Mouse (Mus musculus): Measurements from ENCODE around the gene Slc2a5. TPM values are rescaled to one million over a fixed set of nuclear protein-coding genes. Genes with fewer than 3 reads are reported as not detected.

Slc2a5 gene
- polyA plus RNA-seq, 2 experiments = 0.08 to 0.18 TPM

DNA sequence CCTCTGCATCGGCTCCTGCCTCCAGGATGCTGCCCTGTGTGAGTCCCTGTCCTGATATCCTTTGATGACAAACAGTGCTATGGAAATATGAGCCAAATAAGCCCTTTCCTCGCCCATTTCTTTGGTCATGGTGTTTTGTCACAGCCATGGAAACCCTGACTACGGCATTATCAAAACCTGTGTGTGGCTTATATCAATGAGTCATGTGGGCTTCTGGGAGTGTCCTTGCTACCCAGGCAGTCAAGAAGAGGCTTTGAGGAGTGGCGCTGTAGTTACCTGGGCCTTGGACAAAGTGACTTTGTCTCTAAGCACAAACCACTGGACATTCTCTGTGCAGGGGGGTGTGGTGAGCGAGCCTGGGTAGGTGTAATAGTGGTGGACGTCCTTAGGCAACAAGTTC lies 73.1 kb downstream of the Slc2a5 start:
- Histone ChIP-seq H3K9ac (replicated peaks) (no peak overlapping the region), H3K27ac (no peak overlapping the region), H3K4me1 (replicated peaks; ENCODE audit: control insufficient read depth in 2 of 2, insufficient read depth in 2 of 2, low read length in 1 of 2) (0 out of 4 replicates have a peak, but pooled peaks cover 0 to 5% of the 10 kb centered on the region in 2 experiments), H3K4me3 (ENCODE audit: insufficient read depth in 1 of 2, low read depth in 2 of 2, low read length in 2 of 2) (no peak overlapping the region), H3K36me3 (replicated peaks; ENCODE audit: control insufficient read depth, insufficient read depth, low read depth) (no peaks in the 10 kb centered on the region), H3K4me2 (ENCODE audit: low read depth) (no peak overlapping the region), H3K9me3 (ENCODE audit: control insufficient read depth, low read length) (no peaks in the 10 kb centered on the region), H3K27me3 (ENCODE audit: control insufficient read depth, insufficient read depth, low read length) (no peaks in the 10 kb centered on the region)
- TF ChIP-seq CTCF (IDR thresholded peaks at IDR 0.05; ENCODE audit: low read depth) (no peak), EP300 (IDR thresholded peaks at IDR 0.05; ENCODE audit: low read depth) (no peak)
- 56% methylated on average over 6 of the region's 6 CpGs for WGBS (ENCODE audit: insufficient replicate concordance)
- DNase-seq (ENCODE audit: low read depth in 3 of 3, low spot score in 3 of 3) (no peak), ATAC-seq (ENCODE audit: insufficient read depth) (no peak)

Other genes starting within 250 kb of the Slc2a5 start
- 0.23 and 0.25 TPM in 2 replicates for gene Spsb1, start 164.2 kb upstream of the Slc2a5 start, polyA plus RNA-seq (2012; rRNA removed)
- gene Spsb1, start 164.2 kb upstream of the Slc2a5 start, polyA plus RNA-seq (2014; fragmentation: Nextera tagmentation; extraction: Ambion mirVana) = 0.46 and 0.56 TPM in 2 replicates
- gene H6pd, start 110.3 kb upstream of the Slc2a5 start, polyA plus RNA-seq (2012; rRNA removed) = 8.3 and 9.6 TPM in 2 replicates
- gene H6pd, start 110.3 kb upstream of the Slc2a5 start, polyA plus RNA-seq (2014; fragmentation: Nextera tagmentation; extraction: Ambion mirVana) = 7.9 and 9.1 TPM in 2 replicates
- 0.25 and 0.31 TPM in 2 replicates for gene Gpr157, start 31.9 kb upstream of the Slc2a5 start, polyA plus RNA-seq (2012; rRNA removed)
- 0.05 and 0.08 TPM in 2 replicates for gene Gpr157, start 31.9 kb upstream of the Slc2a5 start, polyA plus RNA-seq (2014; fragmentation: Nextera tagmentation; extraction: Ambion mirVana)
- 0.04 TPM in 1 of 2 replicates, not detected in the other for gene Slc2a7, start 29.7 kb downstream of the Slc2a5 start, polyA plus RNA-seq (2012; rRNA removed)
- gene Slc2a7, start 29.7 kb downstream of the Slc2a5 start, polyA plus RNA-seq (2014; fragmentation: Nextera tagmentation; extraction: Ambion mirVana) = 0.24 TPM in 1 of 2 replicates, not detected in the other
- gene Car6, start 82.0 kb downstream of the Slc2a5 start, polyA plus RNA-seq (2012; rRNA removed) = 0.02 and 0.17 TPM in 2 replicates
- 0.09 TPM in 1 of 2 replicates, not detected in the other for gene Car6, start 82.0 kb downstream of the Slc2a5 start, polyA plus RNA-seq (2014; fragmentation: Nextera tagmentation; extraction: Ambion mirVana)
- gene Eno1, start 117.4 kb downstream of the Slc2a5 start, polyA plus RNA-seq (2012; rRNA removed) = 167 and 215 TPM in 2 replicates
- 451 and 488 TPM in 2 replicates for gene Eno1, start 117.4 kb downstream of the Slc2a5 start, polyA plus RNA-seq (2014; fragmentation: Nextera tagmentation; extraction: Ambion mirVana)
- 4.8 and 5.6 TPM in 2 replicates for gene Rere, start 162.4 kb downstream of the Slc2a5 start, polyA plus RNA-seq (2012; rRNA removed)
- 5.1 and 8.8 TPM in 2 replicates for gene Rere, start 162.4 kb downstream of the Slc2a5 start, polyA plus RNA-seq (2014; fragmentation: Nextera tagmentation; extraction: Ambion mirVana)

Measured in liver, embryonic 14.5 days (tissue).